Mouse (Mus musculus) duodenum, adult 2 months (tissue): Measurements from ENCODE around the gene Olfr247. TPM values are rescaled to one million over a fixed set of nuclear protein-coding genes. Genes with fewer than 3 reads are reported as not detected.

Experiments
- polyA plus RNA-seq: library from polyadenylated mRNA; depleted of rRNA; stranded (reverse); fragments of >200 nt; gene quantifications from 2 replicates; pipeline ENCODE4 v1.2.3, GENCODE M21; 2012; ENCODE audit warnings: low replicate concordance; rRNA removed

Gene Olfr247
- polyA plus RNA-seq, result not detected in 2 replicates

DNA sequence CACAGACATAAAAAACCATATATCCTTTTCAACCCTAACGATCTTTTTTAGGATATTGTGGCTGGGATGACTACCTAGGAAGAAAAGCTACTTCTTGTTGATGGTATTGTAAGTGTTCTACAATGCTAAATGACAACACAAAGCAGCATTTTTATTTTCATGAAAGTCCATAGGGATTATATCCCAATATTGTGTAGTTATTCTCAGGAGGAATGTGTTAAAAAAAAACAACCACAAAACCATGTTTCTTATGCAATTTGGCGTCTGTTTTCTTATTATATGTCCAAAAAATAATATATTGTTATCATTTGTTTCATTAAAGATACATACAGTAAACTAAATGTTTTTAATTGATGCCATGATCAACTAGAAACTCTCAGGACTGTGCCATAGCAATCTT is at the start of gene Olfr247:
Olfr247 (minus strand) TSS at position 101 of the 400 bp plus-strand sequence.

DNA sequence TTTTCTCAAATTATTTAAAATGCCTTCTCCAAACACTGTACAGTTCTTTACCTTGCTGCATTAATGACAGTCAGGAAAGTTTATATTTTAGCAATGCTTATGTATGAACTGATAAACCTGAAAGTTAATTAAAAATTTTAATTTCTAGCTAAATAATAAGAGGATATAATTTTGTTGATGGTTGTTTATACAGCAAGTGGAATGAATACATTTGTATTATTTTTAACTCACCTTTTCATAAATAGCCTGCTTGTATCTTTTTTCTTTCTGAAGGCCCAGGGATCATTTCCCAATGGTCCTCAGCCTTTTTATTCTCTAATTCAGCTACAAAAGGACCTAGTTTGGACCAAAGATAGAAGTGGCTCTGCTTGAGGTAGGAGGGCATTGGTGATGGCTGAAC is 36.4 kb upstream of the Olfr247 start, which contains the start of gene Olfr820:
Olfr820 (plus strand) TSS at position 301 of the 400 bp plus-strand sequence.

DNA sequence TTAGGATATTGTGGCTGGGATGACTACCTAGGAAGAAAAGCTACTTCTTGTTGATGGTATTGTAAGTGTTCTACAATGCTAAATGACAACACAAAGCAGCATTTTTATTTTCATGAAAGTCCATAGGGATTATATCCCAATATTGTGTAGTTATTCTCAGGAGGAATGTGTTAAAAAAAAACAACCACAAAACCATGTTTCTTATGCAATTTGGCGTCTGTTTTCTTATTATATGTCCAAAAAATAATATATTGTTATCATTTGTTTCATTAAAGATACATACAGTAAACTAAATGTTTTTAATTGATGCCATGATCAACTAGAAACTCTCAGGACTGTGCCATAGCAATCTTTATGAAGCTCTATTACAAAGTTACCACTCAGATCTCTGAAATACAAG is 9.0 kb upstream of the Olfr247 start, which contains the start of gene Gm10310:
Gm10310 (minus strand) TSS at position 101 of the 400 bp plus-strand sequence.

DNA sequence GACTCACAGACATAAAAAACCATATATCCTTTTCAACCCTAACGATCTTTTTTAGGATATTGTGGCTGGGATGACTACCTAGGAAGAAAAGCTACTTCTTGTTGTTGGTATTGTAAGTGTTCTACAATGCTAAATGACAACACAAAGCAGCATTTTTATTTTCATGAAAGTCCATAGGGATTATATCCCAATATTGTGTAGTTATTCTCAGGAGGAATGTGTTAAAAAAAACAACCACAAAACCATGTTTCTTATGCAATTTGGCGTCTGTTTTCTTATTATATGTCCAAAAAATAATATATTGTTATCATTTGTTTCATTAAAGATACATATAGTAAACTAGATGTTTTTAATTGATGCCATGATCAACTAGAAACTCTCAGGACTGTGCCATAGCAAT is 8.8 kb downstream of the Olfr247 start, which contains the start of gene Olfr819:
Olfr819 (minus strand) TSS at position 101 of the 400 bp plus-strand sequence.

DNA sequence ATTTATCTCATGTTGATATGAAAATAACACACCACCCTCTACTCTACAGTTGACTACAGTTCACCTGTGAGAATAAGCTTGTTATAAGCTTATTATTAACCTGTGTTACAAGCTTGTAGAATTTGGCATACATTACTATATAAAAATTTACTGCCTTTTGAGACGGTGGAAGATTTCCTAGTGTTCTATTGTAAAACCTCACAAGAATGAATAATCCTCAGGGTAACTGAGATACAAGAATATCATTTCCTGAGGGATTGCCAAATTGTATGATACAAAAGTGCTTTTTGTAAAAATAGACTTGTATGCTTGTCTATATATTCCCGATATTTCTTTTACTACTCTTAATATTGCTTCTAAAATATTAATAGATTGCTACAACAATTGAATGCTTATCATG is 26.9 kb downstream of the Olfr247 start, which contains the start of gene Olfr818:
Olfr818 (minus strand) TSS at position 101 of the 400 bp plus-strand sequence.

Other genes starting within 250 kb of the Olfr247 start
- gene Olfr805, start 246.8 kb downstream of the Olfr247 start, polyA plus RNA-seq, result not detected in 2 replicates
- gene Olfr806, start 234.2 kb downstream of the Olfr247 start, polyA plus RNA-seq, result not detected in 2 replicates
- gene Olfr807, start 218.3 kb downstream of the Olfr247 start, polyA plus RNA-seq, result not detected in 2 replicates
- gene Olfr808, start 210.7 kb downstream of the Olfr247 start, polyA plus RNA-seq, result not detected in 2 replicates
- gene Olfr809, start 201.5 kb downstream of the Olfr247 start, polyA plus RNA-seq, result not detected in 2 replicates
- gene Olfr810, start 181.2 kb downstream of the Olfr247 start, polyA plus RNA-seq, result not detected in 2 replicates
- not detected in 2 replicates for gene Olfr811, start 171.7 kb downstream of the Olfr247 start, polyA plus RNA-seq
- not detected in 2 replicates for gene Olfr812, start 130.0 kb downstream of the Olfr247 start, polyA plus RNA-seq
- not detected in 2 replicates for gene Olfr813, start 120.8 kb downstream of the Olfr247 start, polyA plus RNA-seq
- not detected in 2 replicates for gene Olfr814, start 96.3 kb downstream of the Olfr247 start, polyA plus RNA-seq
- gene Olfr815, start 70.3 kb downstream of the Olfr247 start, polyA plus RNA-seq, result not detected in 2 replicates
- not detected in 2 replicates for gene Olfr816, start 60.5 kb downstream of the Olfr247 start, polyA plus RNA-seq
- gene Olfr818, start 27.0 kb downstream of the Olfr247 start, polyA plus RNA-seq, result not detected in 2 replicates
- not detected in 2 replicates for gene Olfr819, start 8.9 kb downstream of the Olfr247 start, polyA plus RNA-seq
- gene Gm10310, start 8.9 kb upstream of the Olfr247 start, polyA plus RNA-seq, result not detected in 2 replicates
- not detected in 2 replicates for gene Olfr820, start 36.5 kb upstream of the Olfr247 start, polyA plus RNA-seq
- gene Olfr821, start 54.2 kb upstream of the Olfr247 start, polyA plus RNA-seq, result not detected in 2 replicates
- gene Olfr822, start 95.1 kb upstream of the Olfr247 start, polyA plus RNA-seq, result not detected in 2 replicates
- not detected in 2 replicates for gene Olfr823, start 139.2 kb upstream of the Olfr247 start, polyA plus RNA-seq
- gene Olfr824, start 153.9 kb upstream of the Olfr247 start, polyA plus RNA-seq, result not detected in 2 replicates
- gene Olfr825, start 190.6 kb upstream of the Olfr247 start, polyA plus RNA-seq, result not detected in 2 replicates
- gene Olfr826, start 208.0 kb upstream of the Olfr247 start, polyA plus RNA-seq, result not detected in 2 replicates
- not detected in 2 replicates for gene Olfr827, start 238.3 kb upstream of the Olfr247 start, polyA plus RNA-seq